Mouse (Mus musculus) kidney, postnatal 25 days (tissue): Measurements from ENCODE around the gene Dock1.

Experiments
- DNase-seq, 2 experiments: peaks; one replicate each; pipeline ENCODE4 v3.0.0; 2021; ENCODE audit warnings: mixed read lengths in 2 of 2

The Dock1 gene

GRCm38 (mm10) chr7:134990244-134990643 is 319.8 kb downstream of the Dock1 start:
- DNase-seq: no peak

- DNase-seq: no peak
These were observed 320.5 kb downstream of the Dock1 start for GRCm38 (mm10) chr7:134990911-134991310.

- no peak for DNase-seq
These were observed 324.5 kb downstream of the Dock1 start for GRCm38 (mm10) chr7:134994983-134995382.

- no peak for DNase-seq
These were observed 331.8 kb downstream of the Dock1 start for GRCm38 (mm10) chr7:135002216-135002615.

- no peak for DNase-seq
These were observed 332.4 kb downstream of the Dock1 start for GRCm38 (mm10) chr7:135002891-135003290.

- no peak for DNase-seq
These were observed 335.6 kb downstream of the Dock1 start for GRCm38 (mm10) chr7:135005964-135006560.

- peak in 1 of 2 experiments; percentile 22 for DNase-seq
These were observed 337.6 kb downstream of the Dock1 start for GRCm38 (mm10) chr7:135008021-135008420.

- peak in 1 of 2 experiments; percentile 2 for DNase-seq
These were observed 340.5 kb downstream of the Dock1 start for GRCm38 (mm10) chr7:135010997-135011396.

- peak; percentile 40 to 55 for DNase-seq
These were observed 347.1 kb downstream of the Dock1 start for GRCm38 (mm10) chr7:135017531-135017930.

- DNase-seq: no peak
These were observed 350.3 kb downstream of the Dock1 start for GRCm38 (mm10) chr7:135020762-135021161.

GRCm38 (mm10) chr7:135021544-135022100 is 351.2 kb downstream of the Dock1 start:
- no peak for DNase-seq

GRCm38 (mm10) chr7:135024531-135024930 is 354.1 kb downstream of the Dock1 start:
- DNase-seq: peak in 1 of 2 experiments; percentile 2

GRCm38 (mm10) chr7:135028716-135029115 is 358.3 kb downstream of the Dock1 start:
- peak in 1 of 2 experiments; percentile 17 for DNase-seq

GRCm38 (mm10) chr7:135029136-135029535 is 358.7 kb downstream of the Dock1 start:
- peak in 1 of 2 experiments; percentile 45 for DNase-seq

GRCm38 (mm10) chr7:135031466-135031865 is 361.0 kb downstream of the Dock1 start:
- DNase-seq: peak; percentile 45 to 68

- peak in 1 of 2 experiments; percentile 63 for DNase-seq
These were observed 364.4 kb downstream of the Dock1 start for GRCm38 (mm10) chr7:135034811-135035210.

GRCm38 (mm10) chr7:135035651-135036050 is 365.2 kb downstream of the Dock1 start:
- no peak for DNase-seq

- DNase-seq: no peak
These were observed 368.5 kb downstream of the Dock1 start for GRCm38 (mm10) chr7:135038930-135039329.

GRCm38 (mm10) chr7:135043931-135044765 is 373.7 kb downstream of the Dock1 start:
- DNase-seq: no peak

- DNase-seq: no peak
These were observed 379.0 kb downstream of the Dock1 start for GRCm38 (mm10) chr7:135049416-135049815.

- peak; percentile 48 to 80 for DNase-seq
These were observed 382.8 kb downstream of the Dock1 start for GRCm38 (mm10) chr7:135053186-135053715.

- peak; percentile 28 to 67 for DNase-seq
These were observed 384.2 kb downstream of the Dock1 start for GRCm38 (mm10) chr7:135054664-135055063.

- no peak for DNase-seq
These were observed 388.6 kb downstream of the Dock1 start for GRCm38 (mm10) chr7:135059071-135059470.
